Mouse (Mus musculus) kidney, postnatal 0 days (tissue): ENCODE data around the gene Agbl2. TPM values are rescaled to one million over a fixed set of nuclear protein-coding genes. Genes with fewer than 3 reads are reported as not detected.
A peak's percentile ranks its signal among the peaks of the same experiment; 100 is the strongest.

Experiments used
- ATAC-seq: fragments of 200-750 bp; cut with Nextera tagmentation; replicated peaks from 2 replicates; pipeline ENCODE4 v1.8.0; 2017; ENCODE audit warnings: low read depth, moderate number of reproducible peaks, moderate TSS enrichment, moderate library complexity; ENCODE audit not compliant: low FRiP score
- DNase-seq: peaks from one replicate; pipeline ENCODE4 v3.0.0-alpha.2; 2016; ENCODE audit warnings: low spot score
- H3K27ac ChIP-seq: fragments of 300-500 bp; sonication (generic); 2 replicates; pipeline ENCODE4 v1.5.1; 2014; ENCODE audit warnings: mild to moderate bottlenecking
- H3K27me3 ChIP-seq: fragments of 300-500 bp; sonication (generic); 2 replicates; pipeline ENCODE4 v1.6.1; 2014; ENCODE audit warnings: low read length, mixed read lengths; ENCODE audit not compliant: insufficient read depth
- H3K36me3 ChIP-seq: fragments of 300-500 bp; sonication (generic); 2 replicates; pipeline ENCODE4 v1.6.1; 2014; ENCODE audit warnings: low read length, mixed read lengths; ENCODE audit not compliant: insufficient read depth
- H3K4me1 ChIP-seq: fragments of 300-500 bp; sonication (generic); replicated peaks from 2 replicates; pipeline ENCODE4 v1.6.1; 2014; ENCODE audit warnings: antibody characterized with exemption, low read length, mixed read lengths; ENCODE audit not compliant: insufficient read depth
- H3K4me2 ChIP-seq: fragments of 300-500 bp; sonication (generic); 2 replicates; pipeline ENCODE4 v1.6.1; 2014; ENCODE audit warnings: mild to moderate bottlenecking, low read length, moderate library complexity, mixed read lengths
- H3K4me3 ChIP-seq: fragments of 300-500 bp; sonication (generic); replicated peaks from 2 replicates; pipeline ENCODE4 v1.5.1; 2014; ENCODE audit warnings: low read depth, low read length
- H3K9ac ChIP-seq: fragments of 300-500 bp; sonication (generic); 2 replicates; pipeline ENCODE4 v1.6.1; 2014; ENCODE audit warnings: low read depth, low read length
- H3K9me3 ChIP-seq: fragments of 300-500 bp; sonication (generic); replicated peaks from 2 replicates; pipeline ENCODE4 v1.6.1; 2016; ENCODE audit warnings: low read length, inconsistent platforms, mixed read lengths
- CTCF ChIP-seq: IDR thresholded peaks from 2 replicates; pipeline ENCODE4 v1.5.1; 2016; ENCODE audit warnings: antibody characterized with exemption, low read depth, mild to moderate bottlenecking, moderate library complexity
- WGBS: fragments of 180-500 bp; shearing (Covaris S2); extraction: QIAGEN DNeasy Blood & Tissue Kit; methylation state at CpG from one replicate; pipeline ENCODE4 v1.1.7; 2014; 5-methylcytosine and 5-hydroxymethylcytosine counted together
- polyA plus RNA-seq: library from polyadenylated mRNA; unstranded; fragments of >200 nt; fragmentation: Nextera tagmentation; extraction: Ambion mirVana; gene quantifications from 2 replicates; pipeline ENCODE4 v1.2.1, GENCODE M21; 2015

Agbl2 gene
- polyA plus RNA-seq, 1 experiment from 2014 or later, result 0.89 TPM

DNA sequence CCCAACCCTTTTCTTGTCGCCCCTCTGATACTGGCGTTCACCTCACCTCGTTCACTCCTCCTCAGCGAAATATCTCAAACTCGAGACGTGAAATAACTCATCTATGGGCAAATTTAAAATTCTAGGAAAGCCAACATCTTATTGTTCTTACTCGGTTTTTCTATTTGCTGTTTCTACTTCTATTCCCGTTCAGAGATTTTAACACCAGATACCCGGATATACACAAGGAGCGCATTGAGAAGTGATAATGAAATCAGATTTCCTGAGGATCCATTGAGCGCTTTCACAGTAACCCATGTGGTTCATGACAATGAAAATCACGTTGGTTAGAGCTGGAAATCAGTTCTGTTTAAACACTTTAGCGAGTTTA is 65.1 kb downstream of the Agbl2 start:
- ATAC-seq (no peak), DNase-seq (no peak)
- Histone ChIP-seq H3K27ac (peak overlapping the region; percentile 90), H3K9me3 (no peaks in the 10 kb centered on the region), H3K4me1 (no peaks in the 10 kb centered on the region), H3K36me3 (peaks cover 17% of the 10 kb centered on the region; the same call in 1 of the 2 replicates), H3K4me2 (peak overlapping the region; percentile 70), H3K4me3 (peak overlapping the region; percentile 95), H3K9ac (peak overlapping the region; percentile 90), H3K27me3 (no peaks in the 10 kb centered on the region)
- TF ChIP-seq CTCF, result no peak
- WGBS, result under 1% methylated on average over 13 of the region's 13 CpGs

DNA sequence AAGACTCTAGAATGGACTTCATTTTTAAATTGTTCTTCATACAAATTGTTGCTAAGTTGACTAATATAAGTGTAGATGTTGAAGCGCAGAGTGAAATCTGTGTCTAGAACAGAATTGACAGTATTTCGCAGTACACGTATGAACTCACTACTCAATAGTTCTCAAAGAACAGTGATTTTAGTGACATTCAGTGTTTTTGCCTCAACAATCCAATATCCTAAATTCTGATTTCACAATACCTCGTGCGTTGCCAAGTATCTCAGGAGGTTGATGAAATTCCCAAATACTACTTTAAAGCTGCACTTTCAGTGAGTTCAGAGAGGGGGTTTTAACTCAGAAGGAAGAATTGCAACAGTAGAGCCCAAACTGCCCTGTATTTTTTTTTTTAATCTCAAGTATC is 65.8 kb downstream of the Agbl2 start:
- no peak overlapping the region for H3K27ac ChIP-seq
- no peak overlapping the region for H3K9ac ChIP-seq
- no peaks in the 10 kb centered on the region for H3K4me1 ChIP-seq
- H3K27me3 ChIP-seq, result no peaks in the 10 kb centered on the region
- H3K9me3 ChIP-seq, result no peaks in the 10 kb centered on the region
- no peak for DNase-seq
- 85% methylated on average over 5 of the region's 5 CpGs for WGBS
- TF ChIP-seq CTCF, result no peak
- peak overlapping the region; percentile 70 for H3K4me2 ChIP-seq
- ATAC-seq, result no peak
- peak overlapping the region; percentile 95 for H3K4me3 ChIP-seq
- H3K36me3 ChIP-seq, result peaks cover 17% of the 10 kb centered on the region; the same call in 1 of the 2 replicates

DNA sequence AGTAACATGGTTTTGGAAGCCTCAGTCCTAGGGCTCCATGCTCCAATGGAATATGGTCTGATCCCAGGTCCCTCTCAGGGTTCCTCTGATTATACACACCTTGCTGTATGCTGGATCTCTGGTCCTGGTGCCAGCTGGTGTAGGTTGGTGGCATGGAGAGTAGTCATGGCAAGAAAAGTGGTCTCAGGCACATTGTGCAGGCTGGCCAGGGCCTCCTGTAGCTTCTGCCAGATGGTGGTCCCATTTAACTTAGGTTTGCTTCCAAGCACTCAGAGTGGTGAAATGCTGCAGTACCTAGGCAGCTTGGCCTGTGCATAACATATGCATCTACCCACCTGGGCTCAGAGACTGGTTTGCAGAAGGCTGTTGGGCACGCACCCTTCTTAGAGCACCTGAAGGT is 67.9 kb downstream of the Agbl2 start:
- DNase-seq (no peak), ATAC-seq (no peak)
- no peaks in the 10 kb centered on the region for H3K27me3 ChIP-seq
- no peak overlapping the region for H3K4me3 ChIP-seq
- no peaks in the 10 kb centered on the region for H3K9me3 ChIP-seq
- no peak overlapping the region for H3K9ac ChIP-seq
- no peak overlapping the region for H3K27ac ChIP-seq
- TF ChIP-seq CTCF, result no peak
- peaks cover 26% of the 10 kb centered on the region; the same call in 1 of the 2 replicates for H3K36me3 ChIP-seq
- H3K4me2 ChIP-seq, result no peak overlapping the region
- WGBS, result 100% methylated on average over 1 of the region's 1 CpGs
- no peaks in the 10 kb centered on the region for H3K4me1 ChIP-seq

DNA sequence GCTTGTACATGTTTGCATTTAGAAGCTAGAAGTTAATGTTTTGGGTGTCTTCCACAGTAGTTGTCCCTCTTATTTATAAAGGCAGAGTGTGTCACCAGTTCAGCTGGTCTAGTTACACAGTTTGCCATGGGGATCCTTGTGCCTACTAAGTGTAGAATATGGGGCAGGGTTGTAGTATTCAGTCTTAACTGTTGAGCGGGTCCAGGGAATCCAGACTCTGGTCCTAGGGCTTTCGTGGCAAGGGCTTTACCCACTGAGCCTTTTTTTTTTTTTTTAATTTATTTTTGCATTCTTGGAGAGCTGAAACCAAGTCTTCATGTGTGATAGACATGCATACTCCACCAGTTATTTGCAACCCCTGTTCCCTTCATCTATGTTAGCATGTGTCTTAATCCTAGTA is 79.0 kb downstream of the Agbl2 start:
- H3K4me2 ChIP-seq, result no peak overlapping the region
- DNase-seq, result no peak
- WGBS, result 100% methylated on average over 2 of the region's 2 CpGs
- H3K36me3 ChIP-seq, result peaks cover 58% of the 10 kb centered on the region
- TF ChIP-seq CTCF, result no peak
- no peak overlapping the region for H3K27ac ChIP-seq
- H3K4me3 ChIP-seq, result no peak overlapping the region
- ATAC-seq, result no peak
- no peak overlapping the region for H3K9ac ChIP-seq
- H3K27me3 ChIP-seq, result no peaks in the 10 kb centered on the region
- no peaks in the 10 kb centered on the region for H3K4me1 ChIP-seq
- H3K9me3 ChIP-seq, result no peaks in the 10 kb centered on the region

DNA sequence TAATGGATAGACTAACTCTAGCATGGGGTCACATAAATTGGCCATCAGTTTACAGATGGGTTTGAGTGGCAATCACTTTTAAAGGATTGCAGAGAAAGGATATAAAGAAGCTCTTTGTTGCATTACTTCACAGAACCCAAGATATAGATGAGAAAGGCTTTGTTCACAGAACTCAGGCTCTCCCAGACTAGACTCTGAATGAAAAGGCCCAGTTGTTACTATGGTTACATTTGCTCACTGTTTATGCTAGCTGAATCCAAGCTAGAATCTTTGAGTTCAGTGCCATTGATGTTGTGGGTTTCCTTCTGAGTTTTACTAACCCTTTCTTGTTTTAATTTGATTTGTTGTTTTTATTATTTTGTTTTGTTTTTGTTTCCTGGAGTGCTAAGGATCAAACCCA is 81.7 kb downstream of the Agbl2 start:
- Histone ChIP-seq H3K27me3 (no peaks in the 10 kb centered on the region), H3K4me2 (no peak overlapping the region), H3K36me3 (peaks cover 57% of the 10 kb centered on the region), H3K9me3 (no peaks in the 10 kb centered on the region), H3K27ac (no peak overlapping the region), H3K4me3 (no peak overlapping the region), H3K4me1 (no peaks in the 10 kb centered on the region), H3K9ac (no peak overlapping the region)
- ATAC-seq, result no peak
- no peak for DNase-seq
- no peak for TF ChIP-seq CTCF

DNA sequence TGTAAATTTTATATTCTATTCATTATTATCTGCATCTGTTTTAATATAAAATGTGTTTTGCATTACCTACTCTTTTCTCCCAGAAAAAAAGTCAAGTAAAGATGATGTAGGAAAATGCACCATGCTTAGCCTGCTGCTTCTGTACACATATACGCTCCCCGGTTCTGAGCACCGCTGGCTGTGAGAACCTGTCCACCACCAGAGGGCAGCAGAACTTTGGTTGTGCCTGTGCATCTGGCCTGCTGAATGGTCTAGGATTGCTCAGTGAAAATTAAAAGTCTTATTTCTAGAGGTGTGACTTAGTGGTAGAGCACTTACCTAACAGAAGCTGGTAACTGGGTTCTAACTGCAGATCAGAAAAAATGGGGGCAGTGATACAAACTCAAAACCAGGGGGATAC is 84.0 kb downstream of the Agbl2 start:
- WGBS, result 16% methylated on average over 3 of the region's 3 CpGs
- ATAC-seq, result peak; percentile 85
- Histone ChIP-seq H3K4me2 (no peak overlapping the region), H3K9me3 (no peaks in the 10 kb centered on the region), H3K4me1 (no peaks in the 10 kb centered on the region), H3K36me3 (peaks cover 36% of the 10 kb centered on the region), H3K4me3 (no peak overlapping the region), H3K9ac (no peak overlapping the region), H3K27me3 (no peaks in the 10 kb centered on the region), H3K27ac (no peak overlapping the region)
- TF ChIP-seq CTCF, result peak; percentile 94
- peak; percentile 91 for DNase-seq

DNA sequence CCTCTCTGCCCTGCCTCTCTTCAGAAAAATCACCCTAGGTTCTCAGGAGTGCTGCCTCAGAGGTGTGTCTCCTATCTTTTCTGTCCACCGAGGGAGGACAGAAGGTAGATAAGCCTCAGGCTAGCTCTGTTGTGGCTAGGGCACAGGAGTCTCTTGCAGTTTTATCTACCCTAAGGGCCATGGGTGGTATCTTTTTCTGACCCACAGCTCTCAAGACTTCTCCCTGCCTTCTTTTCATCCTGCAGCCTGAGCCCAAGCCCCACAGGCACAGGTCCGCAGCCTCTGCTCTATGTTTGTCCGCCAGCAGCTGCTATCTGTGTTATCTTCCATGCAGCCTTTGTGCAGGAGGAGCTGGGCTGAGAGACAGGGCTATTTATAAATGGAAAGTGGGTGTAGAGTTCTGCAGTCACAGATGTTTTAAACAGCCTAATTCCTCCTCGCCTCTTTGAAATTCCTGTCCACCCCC is 87.6 kb downstream of the Agbl2 start:
- no peak overlapping the region for H3K4me3 ChIP-seq
- H3K27me3 ChIP-seq, result no peaks in the 10 kb centered on the region
- DNase-seq (peak; percentile 68), ATAC-seq (no peak)
- H3K4me2 ChIP-seq, result no peak overlapping the region
- 30% methylated on average over 4 of the region's 4 CpGs for WGBS
- H3K9me3 ChIP-seq, result no peaks in the 10 kb centered on the region
- H3K9ac ChIP-seq, result no peak overlapping the region
- H3K36me3 ChIP-seq, result peaks cover 12% of the 10 kb centered on the region
- H3K27ac ChIP-seq, result 0 out of 2 replicates have a peak overlapping the region, but pooled peaks have one; percentile 1
- no peak for TF ChIP-seq CTCF
- H3K4me1 ChIP-seq, result no peaks in the 10 kb centered on the region
